Mouse (Mus musculus) embryonic facial prominence, embryonic 12.5 days (tissue): Measurements from ENCODE around the gene Chkb. TPM values are rescaled to one million over a fixed set of nuclear protein-coding genes. Genes with fewer than 3 reads are reported as not detected.

Source experiments
- ATAC-seq: fragments of 200-750 bp; cut with Nextera tagmentation; 2 replicates; pipeline ENCODE4 v1.8.0; 2017; ENCODE audit not compliant: insufficient number of reproducible peaks, insufficient read depth, low FRiP score, low TSS enrichment
- H3K27ac ChIP-seq: fragments of 300-500 bp; sonication (generic); 2 replicates; pipeline ENCODE4 v1.5.1; 2016; ENCODE audit warnings: mild to moderate bottlenecking
- H3K27me3 ChIP-seq: fragments of 300-500 bp; sonication (generic); 2 replicates; pipeline ENCODE4 v1.6.1; 2016; ENCODE audit warnings: mild to moderate bottlenecking, moderate library complexity
- H3K36me3 ChIP-seq: fragments of 300-500 bp; sonication (generic); 2 replicates; pipeline ENCODE4 v1.6.1; 2016; ENCODE audit warnings: mild to moderate bottlenecking
- H3K4me1 ChIP-seq: fragments of 300-500 bp; sonication (generic); 2 replicates; pipeline ENCODE4 v1.6.1; 2016
- H3K4me2 ChIP-seq: fragments of 300-500 bp; sonication (generic); replicated peaks from 2 replicates; pipeline ENCODE4 v1.6.1; 2016; ENCODE audit warnings: mild to moderate bottlenecking, moderate library complexity
- H3K4me3 ChIP-seq: fragments of 300-500 bp; sonication (generic); 2 replicates; pipeline ENCODE4 v1.5.1; 2016; ENCODE audit warnings: mild to moderate bottlenecking
- H3K9ac ChIP-seq: fragments of 300-500 bp; sonication (generic); 2 replicates; pipeline ENCODE4 v1.6.1; 2016; ENCODE audit warnings: mild to moderate bottlenecking, moderate library complexity
- H3K9me3 ChIP-seq: fragments of 300-500 bp; sonication (generic); 2 replicates; pipeline ENCODE4 v1.6.1; 2016; ENCODE audit warnings: mild to moderate bottlenecking, moderate library complexity
- WGBS: fragments of 180-500 bp; shearing (Covaris S2); methylation state at CpG from one replicate; pipeline ENCODE4 v1.1.7; 2016; 5-methylcytosine and 5-hydroxymethylcytosine counted together
- polyA plus RNA-seq: library from polyadenylated mRNA; unstranded; fragments of >200 nt; fragmentation: Nextera tagmentation; extraction: Ambion mirVana; gene quantifications from 2 replicates; pipeline ENCODE4 v1.2.1, GENCODE M21; 2016

Chkb gene
- polyA plus RNA-seq, result 60.2 and 68.7 TPM in 2 replicates

- Histone ChIP-seq H3K9ac (peak within 1 kb of the TSS; percentile 79), H3K4me2 (peak within 1 kb of the TSS; percentile 84), H3K27me3 (0 out of 2 replicates have a peak, but pooled peaks cover 2% of the 10 kb centered on the region), H3K9me3 (no peaks in the 10 kb centered on the region), H3K4me1 (peaks cover 16% of the 10 kb centered on the region), H3K36me3 (peaks cover 19% of the 10 kb centered on the region), H3K4me3 (peak within 1 kb of the TSS; percentile 67), H3K27ac (peak within 1 kb of the TSS; percentile 93)
- under 1% methylated on average over 70 of the region's 70 CpGs for WGBS
- peak; percentile 89 for ATAC-seq
Measured at GRCm38 (mm10) chr15:89429352-89430221, at the start of gene Chkb, which contains the start of the genes C730034F03Rik and Gm44502. Gene Chkb, minus strand, starts transcription at chr15:89429908. Gene C730034F03Rik, plus strand, starts transcription at chr15:89429589. Gene Gm44502, minus strand, starts transcription at chr15:89429696.

DNA sequence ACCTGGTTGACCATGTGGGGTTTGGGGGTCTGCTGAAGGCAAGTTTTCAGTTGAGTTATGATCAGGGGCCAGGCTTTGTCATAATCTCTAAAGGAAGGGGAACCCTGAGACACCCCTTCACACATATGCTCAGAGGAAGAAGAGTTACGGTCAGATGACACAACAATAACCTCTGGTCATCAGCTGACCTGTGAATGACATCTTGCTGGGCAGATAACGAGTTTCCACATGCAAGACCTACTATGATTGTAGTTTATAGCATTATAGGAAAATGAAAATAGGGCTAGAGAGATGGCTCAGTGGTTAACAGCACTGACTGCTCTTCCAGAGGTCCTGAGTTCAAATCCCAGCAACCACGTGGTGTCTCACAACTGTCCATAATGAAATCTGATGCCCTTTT is 48.9 kb upstream of the Chkb start:
- H3K27ac ChIP-seq, result no peak overlapping the region
- 82% methylated on average over 3 of the region's 3 CpGs for WGBS

DNA sequence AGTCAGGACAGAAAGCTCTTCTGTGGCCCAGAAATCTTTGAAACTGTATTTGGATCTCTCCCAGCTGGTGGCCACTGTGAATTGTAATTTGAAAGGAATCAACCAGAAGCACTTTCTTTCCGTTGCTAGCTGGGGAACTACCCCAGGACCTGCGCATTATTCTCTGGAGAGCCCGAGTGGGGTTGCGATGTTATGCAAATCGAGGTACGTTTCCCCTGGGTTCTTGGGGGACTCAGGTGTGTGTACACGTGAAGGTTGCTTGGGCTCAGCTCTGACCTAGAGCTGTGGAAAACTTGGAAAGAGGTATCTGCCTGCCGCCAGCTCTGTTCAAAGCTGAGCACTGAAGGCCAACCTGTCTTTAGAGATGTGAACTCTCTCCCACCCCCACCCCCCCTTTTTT is 48.1 kb upstream of the Chkb start:
- no peak overlapping the region for H3K27ac ChIP-seq
- no peak overlapping the region for H3K4me2 ChIP-seq
- H3K36me3 ChIP-seq, result no peaks in the 10 kb centered on the region
- ATAC-seq, result no peak
- no peaks in the 10 kb centered on the region for H3K27me3 ChIP-seq
- no peak overlapping the region for H3K4me3 ChIP-seq
- H3K4me1 ChIP-seq, result peaks cover 5% of the 10 kb centered on the region; the same call in 1 of the 2 replicates
- H3K9ac ChIP-seq, result no peak overlapping the region
- H3K9me3 ChIP-seq, result peaks cover 6% of the 10 kb centered on the region; the same call in 1 of the 2 replicates
- 45% methylated on average over 8 of the region's 8 CpGs for WGBS

More for the DNA sequence above, 48.9 kb upstream of the Chkb start:
- Histone ChIP-seq H3K36me3 (no peaks in the 10 kb centered on the region), H3K4me1 (peaks cover 5% of the 10 kb centered on the region; the same call in 1 of the 2 replicates), H3K4me2 (no peak overlapping the region), H3K4me3 (no peak overlapping the region), H3K9me3 (peaks cover 6% of the 10 kb centered on the region; the same call in 1 of the 2 replicates), H3K27me3 (no peaks in the 10 kb centered on the region), H3K9ac (no peak overlapping the region)
- no peak for ATAC-seq

DNA sequence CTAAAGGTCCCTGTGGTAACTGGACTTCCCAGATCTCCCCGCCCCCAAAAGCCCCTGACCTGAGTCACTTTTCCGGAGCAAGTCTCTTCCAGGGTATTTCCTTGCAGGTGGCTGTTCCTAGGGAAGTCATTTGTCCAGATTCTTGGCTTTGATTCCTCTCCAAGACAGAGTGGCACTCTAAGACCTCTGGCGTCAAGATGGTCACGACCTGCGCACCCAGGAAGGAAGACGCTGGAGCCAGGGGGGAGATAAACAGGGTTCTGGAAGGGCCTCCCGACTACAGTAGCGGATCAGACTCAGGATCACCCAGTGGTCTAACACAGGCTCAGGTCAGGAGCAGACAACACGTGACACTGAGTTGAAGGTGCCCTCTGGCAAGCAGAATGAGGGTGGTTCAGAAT is 47.4 kb upstream of the Chkb start, which contains the start of gene Arsa:
Gene Arsa (minus strand): TSS at position 335 of the 401 bp plus-strand sequence.
- Histone ChIP-seq H3K9me3 (peaks cover 2% of the 10 kb centered on the region; the same call in 1 of the 2 replicates), H3K27ac (peak within 1 kb of the TSS; percentile 67; the same call in 1 of the 2 replicates), H3K4me3 (peak within 1 kb of the TSS; percentile 59), H3K36me3 (no peaks in the 10 kb centered on the region), H3K9ac (peak within 1 kb of the TSS; percentile 55), H3K4me1 (peaks cover 5% of the 10 kb centered on the region; the same call in 1 of the 2 replicates), H3K4me2 (peak within 1 kb of the TSS; percentile 84), H3K27me3 (no peaks in the 10 kb centered on the region)
- 24% methylated on average over 9 of the region's 9 CpGs for WGBS
- ATAC-seq, result no peak

GRCm38 (mm10) chr15:89476475-89476815 is 46.7 kb upstream of the Chkb start:
- H3K27me3 ChIP-seq, result no peaks in the 10 kb centered on the region
- 6% methylated on average over 5 of the region's 5 CpGs for WGBS
- no peaks in the 10 kb centered on the region for H3K36me3 ChIP-seq
- peak overlapping the region; percentile 59 for H3K4me3 ChIP-seq
- peaks cover 5% of the 10 kb centered on the region; the same call in 1 of the 2 replicates for H3K4me1 ChIP-seq
- no peak for ATAC-seq
- H3K4me2 ChIP-seq, result peak overlapping the region; percentile 84
- peak overlapping the region; percentile 55 for H3K9ac ChIP-seq
- peak overlapping the region; percentile 67; the same call in 1 of the 2 replicates for H3K27ac ChIP-seq
- H3K9me3 ChIP-seq, result no peaks in the 10 kb centered on the region

GRCm38 (mm10) chr15:89475611-89476474 is 46.1 kb upstream of the Chkb start:
- Histone ChIP-seq H3K4me2 (peak overlapping the region; percentile 84), H3K9ac (peak overlapping the region; percentile 55), H3K9me3 (no peaks in the 10 kb centered on the region), H3K36me3 (no peaks in the 10 kb centered on the region), H3K27me3 (no peaks in the 10 kb centered on the region), H3K4me3 (peak overlapping the region; percentile 59), H3K4me1 (peaks cover 5% of the 10 kb centered on the region; the same call in 1 of the 2 replicates), H3K27ac (peak overlapping the region; percentile 67; the same call in 1 of the 2 replicates)
- peak; percentile 97 for ATAC-seq
- WGBS, result 8% methylated on average over 44 of the region's 44 CpGs

GRCm38 (mm10) chr15:89475293-89475600 is 45.5 kb upstream of the Chkb start:
- Histone ChIP-seq H3K36me3 (no peaks in the 10 kb centered on the region), H3K27ac (no peak overlapping the region), H3K9me3 (no peaks in the 10 kb centered on the region), H3K4me2 (peak overlapping the region; percentile 84), H3K27me3 (no peaks in the 10 kb centered on the region), H3K9ac (peak overlapping the region; percentile 55; the same call in 1 of the 2 replicates), H3K4me3 (peak overlapping the region; percentile 59), H3K4me1 (peaks cover 5% of the 10 kb centered on the region; the same call in 1 of the 2 replicates)
- ATAC-seq, result 0 out of 2 replicates have a peak, but pooled peaks have one; percentile 5
- WGBS, result 90% methylated on average over 7 of the region's 7 CpGs

GRCm38 (mm10) chr15:89474596-89475292 is 45.0 kb upstream of the Chkb start:
- no peak for ATAC-seq
- H3K4me2 ChIP-seq, result peak overlapping the region; percentile 84; the same call in 1 of the 2 replicates

DNA sequence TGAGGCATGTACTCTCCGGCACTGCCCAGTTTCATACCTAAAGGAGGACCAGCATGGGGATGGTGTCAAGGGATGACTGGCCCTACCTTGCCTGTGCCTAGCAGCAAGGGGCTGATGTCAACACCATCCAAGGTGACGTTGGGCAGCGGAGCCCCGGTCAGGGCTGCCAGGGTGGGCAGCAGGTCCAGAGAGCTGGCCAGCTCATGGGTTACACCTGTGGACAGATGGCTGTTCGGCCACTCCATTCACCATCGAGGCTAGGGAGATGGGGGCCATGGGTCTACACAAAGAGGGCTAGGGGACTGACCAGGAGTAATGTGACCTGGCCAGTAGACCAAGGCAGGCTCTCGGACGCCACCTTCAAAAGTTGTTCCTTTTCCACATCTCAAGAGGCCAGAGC is 44.2 kb upstream of the Chkb start:
- no peak for ATAC-seq
- Histone ChIP-seq H3K9ac (no peak overlapping the region), H3K27ac (no peak overlapping the region), H3K4me3 (no peak overlapping the region), H3K36me3 (no peaks in the 10 kb centered on the region), H3K4me1 (peaks cover 5% of the 10 kb centered on the region; the same call in 1 of the 2 replicates), H3K27me3 (no peaks in the 10 kb centered on the region), H3K9me3 (no peaks in the 10 kb centered on the region), H3K4me2 (no peak overlapping the region)
- WGBS, result 94% methylated on average over 8 of the region's 8 CpGs

More at GRCm38 (mm10) chr15:89474596-89475292, 45.0 kb upstream of the Chkb start:
- no peaks in the 10 kb centered on the region for H3K9me3 ChIP-seq
- H3K27me3 ChIP-seq, result no peaks in the 10 kb centered on the region
- H3K4me3 ChIP-seq, result no peak overlapping the region
- no peak overlapping the region for H3K27ac ChIP-seq
- no peaks in the 10 kb centered on the region for H3K36me3 ChIP-seq
- 93% methylated on average over 19 of the region's 19 CpGs for WGBS
- no peak overlapping the region for H3K9ac ChIP-seq
- peaks cover 5% of the 10 kb centered on the region; the same call in 1 of the 2 replicates for H3K4me1 ChIP-seq

GRCm38 (mm10) chr15:89473370-89473769 is 43.7 kb upstream of the Chkb start:
- H3K27ac ChIP-seq, result no peak overlapping the region
- no peak overlapping the region for H3K4me2 ChIP-seq
- no peak for ATAC-seq
- no peak overlapping the region for H3K4me3 ChIP-seq
- H3K9me3 ChIP-seq, result no peaks in the 10 kb centered on the region
- WGBS, result 81% methylated on average over 9 of the region's 9 CpGs
- peaks cover 5% of the 10 kb centered on the region; the same call in 1 of the 2 replicates for H3K4me1 ChIP-seq
- no peak overlapping the region for H3K9ac ChIP-seq
- H3K27me3 ChIP-seq, result no peaks in the 10 kb centered on the region
- H3K36me3 ChIP-seq, result no peaks in the 10 kb centered on the region
